8 mouse cellular contexts compared by ENCODE assay signal in the genomic region with DNA sequence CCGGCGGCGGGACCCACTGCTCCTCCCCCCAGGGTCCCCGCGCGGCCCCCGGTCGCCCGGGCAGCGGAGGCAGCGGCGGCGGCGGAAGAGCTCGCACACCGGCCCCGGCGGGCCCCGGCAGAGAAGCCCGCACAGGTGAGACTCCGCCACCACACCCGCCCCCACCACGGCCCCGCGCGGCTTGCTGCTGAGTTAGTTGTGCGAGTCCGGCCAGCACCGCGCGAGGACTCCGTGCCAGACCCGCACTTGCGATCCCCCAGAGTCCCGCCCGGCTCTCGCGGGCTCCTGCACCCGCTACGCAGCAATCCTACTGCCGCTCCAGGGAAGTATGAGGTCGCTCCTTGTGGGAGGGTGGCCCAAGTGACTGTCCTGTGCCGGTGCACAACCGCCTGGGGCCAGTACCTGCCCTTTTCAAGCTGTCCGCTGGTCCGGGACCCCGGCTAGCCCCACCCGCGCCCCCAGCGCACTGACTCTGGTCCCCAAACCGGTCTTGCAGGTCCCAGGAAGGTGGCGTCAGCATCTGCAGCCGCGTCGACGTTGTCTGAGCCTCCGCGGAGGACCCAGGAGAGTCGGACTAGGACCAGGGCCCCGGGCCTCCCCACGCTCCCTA. TPM values are rescaled to one million over a fixed set of nuclear protein-coding genes. Genes with fewer than 3 reads are reported as not detected.
A peak's percentile ranks its signal among the peaks of the same experiment; 100 is the strongest.
DNase-seq lines count a peak whose midpoint lies in the region; ATAC-seq lines count a peak whose summit lies in the region.

No protein-coding gene starts in this region.

- H3K27ac ChIP-seq in intestine, embryonic 15.5 days, result peak overlapping the region; percentile 90
- H3K27ac ChIP-seq in liver, embryonic 15.5 days (replicated peaks), result peak overlapping the region; percentile 82
- H3K27ac ChIP-seq in neural tube, embryonic 13.5 days (replicated peaks), result no peak overlapping the region

- under 1% methylated on average over 55 of the region's 61 CpGs for WGBS in intestine, embryonic 15.5 days
- 1% methylated on average over 37 of the region's 61 CpGs for WGBS in liver, embryonic 15.5 days (ENCODE audit: insufficient replicate concordance)
- WGBS in neural tube, embryonic 13.5 days, result 1% methylated on average over 42 of the region's 61 CpGs

- peaks cover 85% of the 10 kb centered on the region for H3K4me1 ChIP-seq in erythroblast, embryonic 14.5 days (ENCODE audit: control insufficient read depth)
- H3K4me1 ChIP-seq in intestine, embryonic 15.5 days (replicated peaks), result peaks cover 24% of the 10 kb centered on the region
- peaks cover 97% of the 10 kb centered on the region for H3K4me1 ChIP-seq in liver, embryonic 15.5 days (replicated peaks)
- peaks cover 20% of the 10 kb centered on the region for H3K4me1 ChIP-seq in neural tube, embryonic 13.5 days (replicated peaks)

- ATAC-seq in intestine, embryonic 15.5 days, result peak; percentile 50
- peak; percentile 5; the same call in 1 of the 2 replicates for ATAC-seq in liver, embryonic 15.5 days (ENCODE audit: insufficient read depth)
- peak; percentile 66 for ATAC-seq in neural tube, embryonic 13.5 days (ENCODE audit: low read depth)

- peaks cover 7% of the 10 kb centered on the region for H3K27me3 ChIP-seq in erythroblast, embryonic 14.5 days (ENCODE audit: control insufficient read depth)
- H3K27me3 ChIP-seq in intestine, embryonic 15.5 days (replicated peaks), result no peaks in the 10 kb centered on the region
- no peaks in the 10 kb centered on the region for H3K27me3 ChIP-seq in liver, embryonic 15.5 days
- H3K27me3 ChIP-seq in neural tube, embryonic 13.5 days, result peaks cover 48% of the 10 kb centered on the region

- peak overlapping the region; percentile 80 for H3K4me3 ChIP-seq in erythroblast, embryonic 14.5 days (replicated peaks)
- peak overlapping the region; percentile 81 for H3K4me3 ChIP-seq in intestine, embryonic 15.5 days (replicated peaks)
- peak overlapping the region; percentile 76 for H3K4me3 ChIP-seq in liver, embryonic 15.5 days (replicated peaks)
- H3K4me3 ChIP-seq in neural tube, embryonic 13.5 days, result peak overlapping the region; percentile 76

- peak; percentile 65 for DNase-seq in cerebellum, adult 11-12 months
- no peak for DNase-seq in cerebellum, adult 9-10 months
- peak; percentile 46 for DNase-seq in adrenal gland, postnatal 10 days
- peak; percentile 64 for DNase-seq in thymus, postnatal 4 days

- peak overlapping the region; percentile 73 for H3K9ac ChIP-seq in intestine, embryonic 15.5 days
- peak overlapping the region; percentile 79 for H3K9ac ChIP-seq in liver, embryonic 15.5 days
- peak overlapping the region; percentile 80 for H3K9ac ChIP-seq in neural tube, embryonic 13.5 days

- peaks cover 29% of the 10 kb centered on the region for H3K36me3 ChIP-seq in erythroblast, embryonic 14.5 days (ENCODE audit: control insufficient read depth)
- no peaks in the 10 kb centered on the region for H3K36me3 ChIP-seq in intestine, embryonic 15.5 days
- H3K36me3 ChIP-seq in liver, embryonic 15.5 days (replicated peaks), result peaks cover 8% of the 10 kb centered on the region; the same call in 1 of the 2 replicates
- H3K36me3 ChIP-seq in neural tube, embryonic 13.5 days, result no peaks in the 10 kb centered on the region

- H3K4me2 ChIP-seq in intestine, embryonic 15.5 days (replicated peaks), result peak overlapping the region; percentile 96
- peak overlapping the region; percentile 95 for H3K4me2 ChIP-seq in liver, embryonic 15.5 days
- peak overlapping the region; percentile 95 for H3K4me2 ChIP-seq in neural tube, embryonic 13.5 days

- H3K9me3 ChIP-seq in erythroblast, embryonic 14.5 days (ENCODE audit: control insufficient read depth, low read length), result no peaks in the 10 kb centered on the region
- H3K9me3 ChIP-seq in intestine, embryonic 15.5 days, result no peaks in the 10 kb centered on the region
- no peaks in the 10 kb centered on the region for H3K9me3 ChIP-seq in liver, embryonic 15.5 days (replicated peaks)
- H3K9me3 ChIP-seq in neural tube, embryonic 13.5 days, result no peaks in the 10 kb centered on the region

RNA-seq across cellular contexts. Expression of a gene that starts 4.4 kb away (rescaled TPM):
- 100 to 1,000 TPM in 1 of 2 experiments, 10 to 100 TPM in 1; 53.2 to 109 TPM for total RNA-seq in adrenal gland, postnatal 10 days (2021)
- polyA plus RNA-seq in erythroblast, embryonic 14.5 days (2012), result 63.0 and 74.9 TPM in 2 replicates
- polyA plus RNA-seq in intestine, embryonic 15.5 days (2015; fragmentation: Nextera tagmentation; extraction: Ambion mirVana), result 111 and 125 TPM in 2 replicates
- 122 and 143 TPM in 2 replicates for polyA plus RNA-seq in liver, embryonic 15.5 days (2015; fragmentation: Nextera tagmentation; extraction: Ambion mirVana)
- polyA plus RNA-seq in neural tube, embryonic 13.5 days (2015; fragmentation: Nextera tagmentation; extraction: Ambion mirVana), result 9.2 and 9.6 TPM in 2 replicates

RNA-seq across cellular contexts. Expression of a gene that starts 19.3 kb away (rescaled TPM):
- 10 to 100 TPM; 14.6 to 18.5 TPM for total RNA-seq in adrenal gland, postnatal 10 days (2021)
- 0.11 and 0.17 TPM in 2 replicates for polyA plus RNA-seq in erythroblast, embryonic 14.5 days (2012)
- 14.3 and 16.1 TPM in 2 replicates for polyA plus RNA-seq in intestine, embryonic 15.5 days (2015; fragmentation: Nextera tagmentation; extraction: Ambion mirVana)
- 5.2 and 5.9 TPM in 2 replicates for polyA plus RNA-seq in liver, embryonic 15.5 days (2015; fragmentation: Nextera tagmentation; extraction: Ambion mirVana)
- polyA plus RNA-seq in neural tube, embryonic 13.5 days (2015; fragmentation: Nextera tagmentation; extraction: Ambion mirVana), result 16.5 and 17.7 TPM in 2 replicates

RNA-seq across cellular contexts. Expression of a gene that starts 26.5 kb away (rescaled TPM):
- 10 to 100 TPM; 47.2 to 74.1 TPM for total RNA-seq in adrenal gland, postnatal 10 days (2021)
- 0.68 and 1.1 TPM in 2 replicates for polyA plus RNA-seq in erythroblast, embryonic 14.5 days (2012)
- 56.3 and 58.4 TPM in 2 replicates for polyA plus RNA-seq in intestine, embryonic 15.5 days (2015; fragmentation: Nextera tagmentation; extraction: Ambion mirVana)
- polyA plus RNA-seq in liver, embryonic 15.5 days (2015; fragmentation: Nextera tagmentation; extraction: Ambion mirVana), result 14.5 and 19.8 TPM in 2 replicates
- 11.2 and 11.3 TPM in 2 replicates for polyA plus RNA-seq in neural tube, embryonic 13.5 days (2015; fragmentation: Nextera tagmentation; extraction: Ambion mirVana)

Comparison
In these comparisons a context has a peak if more than half of its experiments do, and no peak if none do; other contexts are left out.
1. ATAC-seq: peak in every context shown above with its lines; median percentile 66 in neural tube, embryonic 13.5 days; 50 in intestine, embryonic 15.5 days; 5 in liver, embryonic 15.5 days.